Mouse (Mus musculus) embryonic facial prominence, embryonic 10.5 days (tissue): ENCODE measurements around the gene Klk1b3. TPM values are rescaled to one million over a fixed set of nuclear protein-coding genes. Genes with fewer than 3 reads are reported as not detected.
A peak's percentile ranks its signal among the peaks of the same experiment; 100 is the strongest.
"Not testable (repeated sequence)": the region's sequence is repeated elsewhere in the genome, so short reads cannot be mapped to it uniquely, and the experiment has no call there.

Source experiments
- DNase-seq: peaks from one replicate; pipeline ENCODE4 v3.0.0-alpha.2; 2017; ENCODE audit warnings: low spot score
- H3K27ac ChIP-seq: fragments of 300-500 bp; sonication (generic); replicated peaks from 2 replicates; pipeline ENCODE4 v1.5.1; 2016; ENCODE audit warnings: mild to moderate bottlenecking
- H3K27me3 ChIP-seq: fragments of 300-500 bp; sonication (generic); replicated peaks from 2 replicates; pipeline ENCODE4 v1.6.1; 2016; ENCODE audit warnings: low read depth, mild to moderate bottlenecking; ENCODE audit not compliant: poor library complexity, severe bottlenecking
- H3K36me3 ChIP-seq: fragments of 300-500 bp; sonication (generic); replicated peaks from 2 replicates; pipeline ENCODE4 v1.6.1; 2016; ENCODE audit warnings: mild to moderate bottlenecking, moderate library complexity
- H3K4me1 ChIP-seq: fragments of 300-500 bp; sonication (generic); 2 replicates; pipeline ENCODE4 v1.6.1; 2016
- H3K4me3 ChIP-seq: fragments of 300-500 bp; sonication (generic); 2 replicates; pipeline ENCODE4 v1.5.1; 2016; ENCODE audit warnings: mild to moderate bottlenecking, moderate library complexity
- H3K9me3 ChIP-seq: fragments of 300-500 bp; sonication (generic); 2 replicates; pipeline ENCODE4 v1.6.1; 2016; ENCODE audit warnings: mild to moderate bottlenecking
- WGBS: fragments of 180-500 bp; shearing (Covaris S2); methylation state at CpG from one replicate; pipeline ENCODE4 v1.1.7; 2016; 5-methylcytosine and 5-hydroxymethylcytosine counted together
- polyA plus RNA-seq: library from polyadenylated mRNA; unstranded; fragments of >200 nt; fragmentation: Nextera tagmentation; extraction: Ambion mirVana; gene quantifications from 2 replicates; pipeline ENCODE4 v1.2.1, GENCODE M21; 2016

Gene Klk1b3
- not detected in 2 replicates for polyA plus RNA-seq

DNA sequence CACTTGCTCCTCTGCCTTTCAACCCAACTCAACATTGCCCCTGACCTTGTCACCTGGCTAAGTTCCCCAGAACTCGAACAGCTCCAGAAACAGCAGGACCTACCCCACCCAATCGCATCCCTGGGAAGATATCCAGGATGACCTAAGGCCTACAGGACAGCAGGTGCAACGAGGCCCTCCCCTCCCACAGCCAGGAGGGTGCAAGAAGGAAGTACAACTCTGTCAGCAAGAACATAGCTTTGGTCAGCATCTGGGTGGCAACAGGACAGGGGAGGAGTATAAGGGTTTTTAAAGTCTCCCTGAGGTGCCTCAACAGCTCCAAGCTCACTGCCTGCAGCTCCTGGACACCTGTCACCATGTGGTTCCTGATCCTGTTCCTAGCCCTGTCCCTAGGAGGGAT is at the start of gene Klk1b3:
TSS of gene Klk1b3 (plus strand) at position 301 of the 400 bp plus-strand sequence.
- WGBS, result 65% methylated on average over 3 of the region's 3 CpGs
- H3K4me1 ChIP-seq, result no peaks in the 10 kb centered on the region
- DNase-seq, result no peak
- H3K4me3 ChIP-seq, result no peak within 1 kb of the TSS
- no peaks in the 10 kb centered on the region for H3K36me3 ChIP-seq
- no peaks in the 10 kb centered on the region for H3K27me3 ChIP-seq
- no peak within 1 kb of the TSS for H3K27ac ChIP-seq
- no peaks in the 10 kb centered on the region for H3K9me3 ChIP-seq

- Histone ChIP-seq H3K36me3 (no peaks in the 10 kb centered on the region), H3K27me3 (no peaks in the 10 kb centered on the region), H3K4me3 (no peak overlapping the region), H3K4me1 (no peaks in the 10 kb centered on the region), H3K27ac (no peak overlapping the region), H3K9me3 (no peaks in the 10 kb centered on the region)
- WGBS, result 73% methylated on average over 9 of the region's 9 CpGs
- DNase-seq, result no peak
Observed at GRCm38 (mm10) chr7:44179299-44180045, 18.5 kb upstream of the Klk1b3 start.

DNA sequence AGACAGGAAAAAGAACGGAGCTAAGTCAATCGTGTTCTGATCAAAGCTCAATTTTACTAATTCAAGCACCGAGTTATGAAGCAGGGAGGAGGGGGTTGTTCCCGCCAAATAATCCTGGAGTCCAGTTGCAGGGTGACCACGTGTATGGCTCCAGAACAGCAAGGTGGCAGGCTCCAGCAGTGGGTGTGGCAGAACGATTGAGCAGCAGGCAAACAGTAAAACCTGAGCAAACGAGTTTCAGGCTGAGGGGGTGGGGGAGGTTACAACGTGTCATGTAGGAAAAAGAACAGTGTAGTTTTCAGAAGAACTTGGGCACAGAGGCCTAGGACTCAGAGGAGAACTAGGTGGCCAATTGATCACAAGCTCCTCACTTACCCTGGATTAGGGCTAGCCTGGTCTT is 11.5 kb upstream of the Klk1b3 start:
- not testable (repeated sequence) for H3K4me1 ChIP-seq, H3K9me3 ChIP-seq, H3K27ac ChIP-seq, H3K4me3 ChIP-seq, H3K27me3 ChIP-seq, H3K36me3 ChIP-seq
- DNase-seq, result peak; percentile 4
- WGBS, result 70% methylated on average over 8 of the region's 8 CpGs

- H3K36me3 ChIP-seq, H3K27me3 ChIP-seq, H3K27ac ChIP-seq, H3K9me3 ChIP-seq, H3K4me1 ChIP-seq, DNase-seq, H3K4me3 ChIP-seq: not testable (repeated sequence)
Observed at GRCm38 (mm10) chr7:44187936-44188335, 10.1 kb upstream of the Klk1b3 start, which contains the start of gene Klk1b24. Gene Klk1b24 (plus strand): TSS chr7:44188236.

- H3K9me3 ChIP-seq, DNase-seq, H3K4me3 ChIP-seq, H3K4me1 ChIP-seq, H3K27ac ChIP-seq, H3K27me3 ChIP-seq, H3K36me3 ChIP-seq: not testable (repeated sequence)
- 83% methylated on average over 1 of the region's 1 CpGs for WGBS
Observed at GRCm38 (mm10) chr7:44193466-44193865, 4.5 kb upstream of the Klk1b3 start.

GRCm38 (mm10) chr7:44207135-44207534 is 9.1 kb downstream of the Klk1b3 start, which contains the start of gene Klk1b4:
Gene Klk1b4 (plus strand): TSS chr7:44207435.
- not testable (repeated sequence) for H3K36me3 ChIP-seq, H3K9me3 ChIP-seq, H3K4me1 ChIP-seq, H3K27me3 ChIP-seq, H3K4me3 ChIP-seq, DNase-seq, H3K27ac ChIP-seq
- 60% methylated on average over 3 of the region's 3 CpGs for WGBS

- 85% methylated on average over 3 of the region's 3 CpGs for WGBS
- H3K27me3 ChIP-seq, result no peaks in the 10 kb centered on the region
- no peak overlapping the region for H3K4me3 ChIP-seq
- DNase-seq, result no peak
- no peak overlapping the region for H3K27ac ChIP-seq
- no peaks in the 10 kb centered on the region for H3K36me3 ChIP-seq
- no peaks in the 10 kb centered on the region for H3K9me3 ChIP-seq
- H3K4me1 ChIP-seq, result no peaks in the 10 kb centered on the region
Observed at GRCm38 (mm10) chr7:44208307-44208706, 10.3 kb downstream of the Klk1b3 start.

DNA sequence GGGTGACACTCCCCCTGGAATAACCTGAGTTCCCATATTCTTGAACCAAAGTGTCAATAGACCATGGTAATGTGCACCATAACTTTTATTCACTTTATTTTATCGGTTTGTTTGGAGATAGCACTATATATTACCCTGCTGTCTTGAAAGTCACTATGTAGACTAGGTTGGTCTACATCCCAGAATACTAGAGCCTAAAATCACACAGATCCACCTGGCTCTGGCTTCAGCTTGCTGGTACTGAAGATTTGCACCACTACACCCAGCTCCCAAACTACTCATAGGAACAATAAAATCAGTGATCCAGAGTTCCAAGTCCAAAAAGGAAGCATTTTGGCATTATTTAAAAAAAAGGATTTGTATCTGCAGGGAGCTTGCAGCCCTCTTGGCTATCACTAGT is 17.7 kb downstream of the Klk1b3 start, which contains the start of gene Klk1b5:
TSS of gene Klk1b5 (plus strand) at position 301 of the 400 bp plus-strand sequence.
- H3K4me3 ChIP-seq, result no peak within 1 kb of the TSS
- 78% methylated on average over 1 of the region's 1 CpGs for WGBS
- H3K4me1 ChIP-seq, result no peaks in the 10 kb centered on the region
- DNase-seq, result no peak
- no peaks in the 10 kb centered on the region for H3K36me3 ChIP-seq
- no peaks in the 10 kb centered on the region for H3K27me3 ChIP-seq
- no peak within 1 kb of the TSS for H3K27ac ChIP-seq
- no peaks in the 10 kb centered on the region for H3K9me3 ChIP-seq

DNA sequence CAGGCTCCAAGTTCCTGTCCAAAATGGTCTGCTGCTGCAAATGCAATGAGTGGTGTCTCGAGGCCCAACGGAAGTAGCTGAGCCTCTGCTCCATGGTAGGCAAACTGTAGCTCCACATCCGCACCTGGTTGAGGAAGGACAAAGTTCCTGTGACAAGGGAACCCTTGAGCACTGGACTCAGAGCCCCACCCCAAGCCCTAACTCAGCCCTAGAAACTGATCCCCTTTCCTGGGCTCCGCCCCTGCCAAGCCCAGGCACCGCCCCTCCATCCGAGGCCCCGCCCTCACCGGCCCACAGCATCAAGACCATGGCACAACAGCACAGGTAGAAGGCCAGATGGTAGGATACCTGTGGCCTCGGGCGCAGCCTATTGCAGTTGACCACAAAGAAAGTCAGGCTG is 23.6 kb downstream of the Klk1b3 start:
- H3K4me1 ChIP-seq, H3K27ac ChIP-seq, H3K4me3 ChIP-seq, H3K36me3 ChIP-seq, DNase-seq, H3K27me3 ChIP-seq, H3K9me3 ChIP-seq: not testable (repeated sequence)
- WGBS, result 72% methylated on average over 10 of the region's 10 CpGs

DNA sequence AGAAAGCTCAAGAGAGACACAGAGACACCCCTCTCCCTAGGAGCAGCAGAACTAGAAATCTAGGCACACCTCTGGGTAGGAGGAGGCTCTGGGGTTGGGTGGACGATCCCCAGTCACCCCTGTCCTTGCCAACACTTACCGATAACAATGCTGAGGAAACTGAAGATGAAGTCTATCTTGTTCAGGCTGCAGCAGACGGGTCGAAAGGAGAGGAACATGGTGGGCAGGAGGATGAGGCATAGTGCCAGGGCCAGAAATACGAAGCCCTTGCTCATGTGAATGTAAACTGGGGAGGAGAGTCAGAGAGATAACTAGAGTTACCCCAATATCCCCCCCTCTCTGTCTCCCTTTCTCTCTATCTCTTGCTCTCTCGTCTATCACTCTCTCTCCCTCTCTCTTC is 24.3 kb downstream of the Klk1b3 start:
- H3K27ac ChIP-seq, H3K36me3 ChIP-seq, H3K27me3 ChIP-seq, H3K9me3 ChIP-seq, DNase-seq, H3K4me3 ChIP-seq, H3K4me1 ChIP-seq: not testable (repeated sequence)
- 85% methylated on average over 6 of the region's 6 CpGs for WGBS

- Histone ChIP-seq H3K27ac (no peak within 1 kb of the TSS), H3K9me3 (no peaks in the 10 kb centered on the region), H3K27me3 (no peaks in the 10 kb centered on the region), H3K36me3 (no peaks in the 10 kb centered on the region), H3K4me3 (no peak within 1 kb of the TSS), H3K4me1 (no peaks in the 10 kb centered on the region)
- 48% methylated on average over 1 of the region's 1 CpGs for WGBS
- DNase-seq, result no peak
Observed at GRCm38 (mm10) chr7:44225076-44225475, 27.1 kb downstream of the Klk1b3 start, which contains the start of gene Klk1. Gene Klk1 (plus strand): TSS chr7:44225360.

DNA sequence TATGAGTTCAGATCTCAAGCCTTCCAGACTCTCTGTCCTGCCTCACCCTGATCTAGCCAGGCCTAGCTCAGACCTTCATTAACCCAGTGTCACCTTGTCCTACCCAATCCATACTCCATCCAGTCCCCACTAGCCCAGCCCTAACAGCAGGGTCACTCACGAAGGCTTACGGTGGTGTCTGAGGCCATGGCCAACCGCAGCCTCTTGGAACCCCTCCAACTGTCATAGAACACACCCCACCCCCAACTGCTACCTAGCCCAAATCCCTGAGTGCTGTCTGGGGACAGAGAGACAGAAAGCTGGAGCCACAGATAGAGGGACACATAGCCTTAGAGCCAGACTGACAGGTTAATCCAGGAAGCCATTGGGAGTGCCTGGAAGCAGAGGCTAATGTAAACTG is 37.9 kb downstream of the Klk1b3 start, which contains the start of gene Gm36864:
TSS of gene Gm36864 (plus strand) at position 269 of the 400 bp plus-strand sequence.
- DNase-seq, result no peak
- Histone ChIP-seq H3K4me3 (no peak within 1 kb of the TSS), H3K9me3 (no peaks in the 10 kb centered on the region), H3K4me1 (no peaks in the 10 kb centered on the region), H3K27me3 (no peaks in the 10 kb centered on the region), H3K36me3 (no peaks in the 10 kb centered on the region), H3K27ac (no peak within 1 kb of the TSS)
- WGBS, result 78% methylated on average over 3 of the region's 3 CpGs

GRCm38 (mm10) chr7:44239913-44240312 is 41.9 kb downstream of the Klk1b3 start:
- Histone ChIP-seq H3K4me3 (no peak overlapping the region), H3K9me3 (no peaks in the 10 kb centered on the region), H3K27me3 (no peaks in the 10 kb centered on the region), H3K36me3 (no peaks in the 10 kb centered on the region), H3K4me1 (no peaks in the 10 kb centered on the region), H3K27ac (no peak overlapping the region)
- DNase-seq, result no peak
- 60% methylated on average over 2 of the region's 2 CpGs for WGBS
